ENCODE assay signal across 11 mouse cellular contexts in the genomic region with DNA sequence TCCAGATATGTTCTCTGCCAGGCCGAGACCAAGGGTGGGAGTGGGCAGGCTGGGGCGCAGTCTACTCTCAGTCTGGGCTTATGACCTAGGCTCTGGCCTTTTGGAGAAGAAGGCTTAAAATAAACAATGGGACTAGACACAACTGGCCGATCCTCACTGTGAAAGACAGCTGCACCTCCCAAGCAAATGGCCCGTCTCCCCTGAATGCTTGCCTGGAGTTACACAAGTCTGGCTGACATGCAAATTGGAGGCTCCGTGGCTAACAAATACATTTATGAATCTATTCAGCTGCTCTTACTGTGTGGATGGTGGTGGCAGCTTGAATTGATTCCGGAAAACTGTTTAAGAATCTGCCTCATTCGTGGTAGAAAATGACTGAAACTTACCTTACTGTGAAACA.
"Had no signal": no experiment of that assay in that cellular context is flagged by ENCODE, and none has a peak within 500 bp of the region (broad histone marks: within the 10 kb centered on the region; RNA-seq: fewer than 3 reads in every experiment).

No protein-coding gene starts in this region.

- H3K36me3 ChIP-seq: liver, embryonic 12.5 days; midbrain, embryonic 12.5 days had no signal

- H3K9me3 ChIP-seq: limb, embryonic 15.5 days; liver, embryonic 12.5 days; midbrain, embryonic 12.5 days had no signal

- H3K27me3 ChIP-seq: limb, embryonic 15.5 days had no signal

- H3K4me2 ChIP-seq: limb, embryonic 15.5 days; liver, embryonic 12.5 days; lung, embryonic 14.5 days; midbrain, embryonic 12.5 days had no signal

- ATAC-seq: liver, embryonic 12.5 days had no signal

- DNase-seq: kidney, adult 18-20 months; kidney, postnatal 10 days; kidney, postnatal 4 days; lung, embryonic 14.5 days; lung, postnatal 10 days; thymus, adult 18-20 months; thymus, postnatal 14 days had no signal

- H3K27ac ChIP-seq: left cerebral cortex, adult 2 months; limb, embryonic 15.5 days; liver, embryonic 12.5 days; midbrain, embryonic 12.5 days had no signal

- H3K9ac ChIP-seq: limb, embryonic 15.5 days; liver, embryonic 12.5 days; lung, embryonic 14.5 days; midbrain, embryonic 12.5 days had no signal

- H3K4me3 ChIP-seq: left cerebral cortex, adult 2 months; limb, embryonic 15.5 days; liver, embryonic 12.5 days; midbrain, embryonic 12.5 days had no signal
